Mouse (Mus musculus) midbrain, embryonic 15.5 days (tissue): ENCODE data around the gene Synj2. TPM values are rescaled to one million over a fixed set of nuclear protein-coding genes. Genes with fewer than 3 reads are reported as not detected.
"Not testable (repeated sequence)": the region's sequence is repeated elsewhere in the genome, so short reads cannot be mapped to it uniquely, and the experiment has no call there.

Experiments used
- ATAC-seq: fragments of 200-750 bp; cut with Nextera tagmentation; replicated peaks from 2 replicates; pipeline ENCODE4 v1.8.0; 2017; ENCODE audit warnings: moderate TSS enrichment
- H3K27ac ChIP-seq: fragments of 300-500 bp; sonication (generic); 2 replicates; pipeline ENCODE4 v1.5.1; 2015; ENCODE audit warnings: mild to moderate bottlenecking, inconsistent platforms
- H3K27me3 ChIP-seq: fragments of 300-500 bp; sonication (generic); replicated peaks from 2 replicates; pipeline ENCODE4 v1.6.1; 2015; ENCODE audit warnings: inconsistent platforms
- H3K36me3 ChIP-seq: fragments of 300-500 bp; sonication (generic); replicated peaks from 2 replicates; pipeline ENCODE4 v1.6.1; 2015; ENCODE audit warnings: inconsistent platforms
- H3K4me1 ChIP-seq: fragments of 300-500 bp; sonication (generic); 2 replicates; pipeline ENCODE4 v1.6.1; 2015; ENCODE audit warnings: inconsistent platforms
- H3K4me2 ChIP-seq: fragments of 300-500 bp; sonication (generic); 2 replicates; pipeline ENCODE4 v1.6.1; 2015; ENCODE audit warnings: inconsistent platforms, mild to moderate bottlenecking, moderate library complexity
- H3K4me3 ChIP-seq: fragments of 300-500 bp; sonication (generic); 2 replicates; pipeline ENCODE4 v1.5.1; 2015; ENCODE audit warnings: mild to moderate bottlenecking, inconsistent platforms
- H3K9ac ChIP-seq: fragments of 300-500 bp; sonication (generic); 2 replicates; pipeline ENCODE4 v1.6.1; 2015; ENCODE audit warnings: mild to moderate bottlenecking, inconsistent platforms
- H3K9me3 ChIP-seq: fragments of 300-500 bp; sonication (generic); 2 replicates; pipeline ENCODE4 v1.6.1; 2016; ENCODE audit warnings: inconsistent platforms
- WGBS: fragments of 180-500 bp; shearing (Covaris S2); methylation state at CpG from one replicate; pipeline ENCODE4 v1.1.7; 2015; ENCODE audit warnings: mixed read lengths; 5-methylcytosine and 5-hydroxymethylcytosine counted together
- polyA plus RNA-seq: library from polyadenylated mRNA; unstranded; fragments of >200 nt; fragmentation: Nextera tagmentation; extraction: Ambion mirVana; gene quantifications from 2 replicates; pipeline ENCODE4 v1.2.1, GENCODE M21; 2015

The Synj2 gene
- polyA plus RNA-seq, 1 experiment from 2014 or later, result 0.86 TPM

DNA sequence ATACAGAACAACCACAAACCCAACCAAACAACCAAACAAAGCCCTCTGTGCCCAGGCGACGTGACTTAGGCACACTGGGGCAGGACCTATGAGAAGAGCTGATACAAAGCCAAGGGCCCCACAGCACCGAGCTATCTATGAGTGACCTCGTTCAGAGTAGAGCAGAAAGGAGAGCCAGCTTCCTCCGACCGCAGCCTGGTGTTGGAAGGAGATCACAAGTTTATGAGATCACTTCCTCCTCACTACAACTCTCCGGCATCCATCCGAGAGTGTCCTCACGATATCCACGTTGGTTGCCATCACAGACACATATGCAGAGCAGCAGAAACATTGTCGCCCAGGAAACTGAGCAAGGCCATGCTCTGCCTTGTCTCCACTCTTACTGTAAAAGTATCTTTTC is 67.5 kb downstream of the Synj2 start:
- 86% methylated on average over 11 of the region's 11 CpGs for WGBS
- no peak for ATAC-seq
- H3K36me3 ChIP-seq, result no peaks in the 10 kb centered on the region
- H3K9ac ChIP-seq, result no peak overlapping the region
- no peak overlapping the region for H3K27ac ChIP-seq
- H3K27me3 ChIP-seq, result no peaks in the 10 kb centered on the region
- H3K4me1 ChIP-seq, result peaks cover 11% of the 10 kb centered on the region
- H3K4me3 ChIP-seq, result no peak overlapping the region
- H3K4me2 ChIP-seq, result no peak overlapping the region
- H3K9me3 ChIP-seq, result no peaks in the 10 kb centered on the region

DNA sequence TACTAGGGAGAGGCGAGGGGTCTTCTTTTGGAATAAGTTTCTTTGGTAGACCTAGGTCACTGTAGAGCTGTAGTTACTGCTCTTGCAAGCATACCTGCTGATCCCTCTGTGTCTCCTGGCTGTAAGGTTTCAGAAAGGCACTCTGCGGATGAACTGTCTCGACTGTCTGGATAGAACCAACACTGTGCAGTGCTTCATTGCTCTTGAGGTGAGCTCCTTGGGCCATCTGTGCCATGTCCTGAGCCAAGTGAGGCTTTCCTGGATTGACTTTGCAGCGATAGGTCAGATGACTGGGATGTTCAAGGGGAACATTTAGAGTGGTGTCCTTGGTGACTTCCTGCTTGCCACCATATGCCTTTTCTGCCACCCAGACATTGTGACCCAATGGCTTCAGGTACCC is 68.5 kb downstream of the Synj2 start:
- no peak overlapping the region for H3K9ac ChIP-seq
- H3K27ac ChIP-seq, result no peak overlapping the region
- H3K9me3 ChIP-seq, result no peaks in the 10 kb centered on the region
- no peaks in the 10 kb centered on the region for H3K27me3 ChIP-seq
- H3K4me1 ChIP-seq, result peaks cover 11% of the 10 kb centered on the region
- no peaks in the 10 kb centered on the region for H3K36me3 ChIP-seq
- 90% methylated on average over 4 of the region's 4 CpGs for WGBS
- ATAC-seq, result no peak
- H3K4me2 ChIP-seq, result no peak overlapping the region
- H3K4me3 ChIP-seq, result no peak overlapping the region

- no peak for ATAC-seq
- WGBS, result 79% methylated on average over 4 of the region's 4 CpGs
Observed at GRCm38 (mm10) chr17:6013079-6013478, 72.0 kb downstream of the Synj2 start.

DNA sequence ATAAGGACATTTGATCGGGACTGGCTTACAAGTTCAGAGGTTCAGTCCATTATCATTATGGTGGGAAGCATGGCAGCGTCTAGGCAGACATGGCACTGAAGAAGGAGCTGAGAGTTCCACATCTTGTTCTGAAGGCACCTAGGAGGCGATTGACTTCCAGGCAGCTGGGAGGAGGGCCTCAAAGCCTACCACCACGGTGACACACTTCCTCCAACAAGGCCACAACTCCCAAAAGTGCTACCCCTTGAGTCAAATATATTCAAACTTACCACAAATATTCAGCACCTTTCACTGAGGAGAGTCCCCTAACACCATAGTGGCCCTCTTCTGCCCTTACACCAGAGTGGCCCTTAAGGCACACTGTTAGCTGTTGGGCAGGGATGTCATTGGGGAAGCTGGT is 73.9 kb downstream of the Synj2 start:
- Histone ChIP-seq H3K4me1 (no peaks in the 10 kb centered on the region), H3K9me3 (no peaks in the 10 kb centered on the region), H3K36me3 (no peaks in the 10 kb centered on the region), H3K4me2 (no peak overlapping the region), H3K4me3 (no peak overlapping the region), H3K27ac (no peak overlapping the region), H3K27me3 (no peaks in the 10 kb centered on the region), H3K9ac (no peak overlapping the region)
- WGBS, result 89% methylated on average over 4 of the region's 4 CpGs
- ATAC-seq, result no peak

More at GRCm38 (mm10) chr17:6013079-6013478, 72.0 kb downstream of the Synj2 start:
- no peak overlapping the region for H3K4me2 ChIP-seq
- no peak overlapping the region for H3K4me3 ChIP-seq
- no peaks in the 10 kb centered on the region for H3K36me3 ChIP-seq
- no peaks in the 10 kb centered on the region for H3K4me1 ChIP-seq
- H3K27ac ChIP-seq, result no peak overlapping the region
- H3K9me3 ChIP-seq, result no peaks in the 10 kb centered on the region
- no peaks in the 10 kb centered on the region for H3K27me3 ChIP-seq
- H3K9ac ChIP-seq, result no peak overlapping the region

GRCm38 (mm10) chr17:6016213-6016780 is 75.2 kb downstream of the Synj2 start:
- Histone ChIP-seq H3K36me3 (no peaks in the 10 kb centered on the region), H3K9ac (no peak overlapping the region), H3K4me3 (no peak overlapping the region), H3K27me3 (no peaks in the 10 kb centered on the region), H3K4me2 (no peak overlapping the region), H3K27ac (no peak overlapping the region), H3K4me1 (no peaks in the 10 kb centered on the region), H3K9me3 (no peaks in the 10 kb centered on the region)
- WGBS, result 73% methylated on average over 7 of the region's 7 CpGs
- no peak for ATAC-seq

DNA sequence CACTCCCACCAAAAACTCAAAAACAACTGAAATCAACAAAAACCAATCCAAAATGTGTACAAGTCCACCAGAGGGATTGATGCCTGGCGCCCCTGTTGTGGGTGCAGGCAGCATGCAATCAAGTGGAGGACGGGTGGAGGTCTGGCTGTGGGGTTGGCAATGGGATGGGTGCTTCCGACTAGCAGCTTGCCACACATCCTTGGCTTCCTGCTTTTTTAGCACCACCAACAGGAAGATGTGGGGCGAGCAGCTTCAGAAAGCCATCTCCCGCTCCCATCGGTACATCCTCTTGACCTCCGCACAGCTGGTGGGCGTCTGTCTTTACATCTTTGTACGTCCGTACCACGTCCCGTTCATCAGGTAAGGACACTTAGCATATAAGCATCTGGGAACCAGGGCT is 76.2 kb downstream of the Synj2 start:
- no peak for ATAC-seq
- H3K36me3 ChIP-seq, result no peaks in the 10 kb centered on the region
- no peaks in the 10 kb centered on the region for H3K9me3 ChIP-seq
- 64% methylated on average over 12 of the region's 12 CpGs for WGBS
- no peak overlapping the region for H3K27ac ChIP-seq
- no peak overlapping the region for H3K4me2 ChIP-seq
- H3K4me1 ChIP-seq, result 0 out of 2 replicates have a peak, but pooled peaks cover 4% of the 10 kb centered on the region
- H3K4me3 ChIP-seq, result no peak overlapping the region
- no peaks in the 10 kb centered on the region for H3K27me3 ChIP-seq
- H3K9ac ChIP-seq, result no peak overlapping the region

DNA sequence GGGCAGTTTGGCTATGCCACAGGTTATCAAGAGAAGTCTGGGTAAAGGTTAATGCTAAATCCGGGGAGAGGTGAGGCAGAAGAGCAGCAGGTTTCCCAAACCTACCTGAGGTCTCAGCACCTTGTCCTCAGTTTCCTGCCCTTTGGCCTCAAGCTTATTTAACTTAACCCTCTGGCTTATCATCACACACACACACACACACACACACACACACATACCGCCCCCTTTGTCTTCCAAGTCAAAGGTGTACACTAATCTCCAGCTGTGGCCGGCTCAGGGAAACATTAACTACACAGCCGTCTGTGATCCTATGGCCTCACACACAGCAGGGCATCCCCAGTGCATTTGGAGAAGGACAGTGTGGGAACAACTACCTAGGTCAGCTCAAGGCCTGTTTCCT is 77.3 kb downstream of the Synj2 start:
- ATAC-seq, result no peak
- Histone ChIP-seq H3K4me3 (no peak overlapping the region), H3K27ac (no peak overlapping the region), H3K4me1 (0 out of 2 replicates have a peak, but pooled peaks cover 4% of the 10 kb centered on the region), H3K4me2 (no peak overlapping the region), H3K9ac (no peak overlapping the region), H3K36me3 (no peaks in the 10 kb centered on the region), H3K27me3 (no peaks in the 10 kb centered on the region), H3K9me3 (no peaks in the 10 kb centered on the region)
- whole genome bisulfite sequencing, result 79% methylated on average over 4 of the region's 4 CpGs

DNA sequence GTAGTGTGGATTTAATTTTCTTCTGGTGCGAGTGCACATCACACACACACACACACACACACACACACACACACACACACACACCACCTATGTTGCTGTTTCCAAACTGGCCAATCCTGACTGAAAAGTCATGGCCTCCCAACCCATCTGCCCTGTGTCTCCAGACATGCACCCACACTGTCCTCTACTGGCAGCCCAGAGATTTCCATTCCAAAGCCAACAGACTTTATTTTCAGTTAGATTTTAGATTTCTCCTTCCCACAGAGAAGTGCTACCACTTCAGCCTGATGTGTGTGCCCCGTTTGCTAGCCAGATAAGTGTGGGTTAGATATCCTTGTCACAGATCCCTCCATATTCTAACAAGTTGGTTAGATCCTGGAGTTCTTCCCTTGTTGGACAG is 78.7 kb downstream of the Synj2 start:
- Histone ChIP-seq H3K4me2 (no peak overlapping the region), H3K4me1 (0 out of 2 replicates have a peak, but pooled peaks cover 4% of the 10 kb centered on the region), H3K27ac (no peak overlapping the region), H3K27me3 (no peaks in the 10 kb centered on the region), H3K9ac (no peak overlapping the region), H3K9me3 (no peaks in the 10 kb centered on the region), H3K36me3 (no peaks in the 10 kb centered on the region), H3K4me3 (no peak overlapping the region)
- WGBS, result 84% methylated on average over 2 of the region's 2 CpGs
- ATAC-seq, result no peak

DNA sequence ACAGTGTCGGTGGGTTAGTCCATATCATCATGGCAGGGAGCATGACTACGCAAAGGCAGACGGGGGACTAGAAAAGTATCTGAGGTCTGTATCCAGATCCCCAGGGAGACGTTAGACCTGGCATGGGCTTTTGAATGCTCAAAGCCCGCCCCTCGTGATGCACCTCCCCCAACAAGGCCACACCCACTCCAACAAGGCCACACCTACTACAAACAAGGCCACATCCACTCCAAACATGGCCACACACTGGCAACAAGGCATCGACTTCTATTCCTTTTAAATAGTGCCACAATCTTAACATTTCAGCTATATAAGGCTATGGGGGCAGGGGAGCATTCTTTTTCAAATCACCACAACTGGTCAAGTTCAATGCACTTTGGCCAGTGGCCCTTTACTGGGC is 79.6 kb downstream of the Synj2 start:
- ATAC-seq, result no peak
- Histone ChIP-seq H3K4me2 (no peak overlapping the region), H3K4me3 (no peak overlapping the region), H3K36me3 (no peaks in the 10 kb centered on the region), H3K4me1 (0 out of 2 replicates have a peak, but pooled peaks cover 4% of the 10 kb centered on the region), H3K27me3 (no peaks in the 10 kb centered on the region), H3K27ac (no peak overlapping the region), H3K9me3 (no peaks in the 10 kb centered on the region), H3K9ac (no peak overlapping the region)
- WGBS, result 57% methylated on average over 7 of the region's 7 CpGs

GRCm38 (mm10) chr17:6021374-6021789 is 80.3 kb downstream of the Synj2 start:
- H3K27me3 ChIP-seq, H3K4me1 ChIP-seq, H3K9me3 ChIP-seq, H3K36me3 ChIP-seq, H3K9ac ChIP-seq: not testable (repeated sequence)
- Histone ChIP-seq H3K27ac (0 out of 2 replicates have a peak overlapping the region, but pooled peaks have one; percentile 50), H3K4me2 (peak overlapping the region; percentile 42), H3K4me3 (peak overlapping the region; percentile 26)
- ATAC-seq, result peak; percentile 78
- WGBS, result 48% methylated on average over 5 of the region's 5 CpGs

GRCm38 (mm10) chr17:6025831-6026230 is 84.8 kb downstream of the Synj2 start:
- ATAC-seq, result no peak
- 0 out of 2 replicates have a peak, but pooled peaks cover 4% of the 10 kb centered on the region for H3K4me1 ChIP-seq
- no peaks in the 10 kb centered on the region for H3K36me3 ChIP-seq
- H3K9ac ChIP-seq, result no peak overlapping the region
- no peak overlapping the region for H3K27ac ChIP-seq
- no peak overlapping the region for H3K4me2 ChIP-seq
- no peaks in the 10 kb centered on the region for H3K9me3 ChIP-seq
- no peaks in the 10 kb centered on the region for H3K27me3 ChIP-seq
- H3K4me3 ChIP-seq, result no peak overlapping the region
- WGBS, result 87% methylated on average over 7 of the region's 7 CpGs

GRCm38 (mm10) chr17:6035661-6036060 is 94.6 kb downstream of the Synj2 start:
- Histone ChIP-seq H3K4me1 (no peaks in the 10 kb centered on the region), H3K27me3 (no peaks in the 10 kb centered on the region), H3K36me3 (no peaks in the 10 kb centered on the region), H3K27ac (no peak overlapping the region), H3K9me3 (no peaks in the 10 kb centered on the region), H3K9ac (no peak overlapping the region), H3K4me2 (no peak overlapping the region), H3K4me3 (no peak overlapping the region)
- no peak for ATAC-seq
- 28% methylated on average over 8 of the region's 8 CpGs for WGBS

- Histone ChIP-seq H3K36me3 (no peaks in the 10 kb centered on the region), H3K4me2 (no peak overlapping the region), H3K9ac (no peak overlapping the region), H3K4me1 (no peaks in the 10 kb centered on the region), H3K27me3 (no peaks in the 10 kb centered on the region), H3K9me3 (no peaks in the 10 kb centered on the region), H3K27ac (no peak overlapping the region), H3K4me3 (no peak overlapping the region)
- WGBS, result 88% methylated on average over 8 of the region's 8 CpGs
- no peak for ATAC-seq
Observed at GRCm38 (mm10) chr17:6036458-6036857, 95.4 kb downstream of the Synj2 start.
